Mouse (Mus musculus): ENCODE measurements at regions not wholly inside any gene's neighbourhood (a gene's known extent, or its start where the extent isn't known, plus 50 kb on each side); places are given as distances from the start of the nearest gene placed in this dataset.
A peak's percentile ranks its signal among the peaks of the same experiment; 100 is the strongest.

DNA sequence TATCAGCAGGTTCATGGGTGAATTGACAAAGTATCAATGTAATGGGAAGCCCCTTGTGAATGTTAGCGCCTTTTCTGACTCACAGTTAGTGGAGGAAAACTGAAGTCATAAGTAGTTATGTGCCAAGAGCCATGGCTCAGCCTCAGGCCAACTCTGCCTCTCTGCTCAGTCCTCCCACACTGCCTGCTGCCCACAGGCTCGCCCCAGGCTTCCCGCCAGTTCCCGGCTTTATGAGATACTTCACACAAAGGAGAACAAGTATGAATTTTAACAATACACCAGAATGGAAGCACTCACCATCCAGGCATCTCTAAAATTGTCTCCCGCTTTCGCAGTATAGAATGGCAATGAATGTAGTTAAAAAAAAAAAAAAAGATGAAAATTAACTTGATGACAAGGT is 176.1 kb upstream of the Nsun2 start:
- no peak overlapping the region for H3K9ac ChIP-seq (ENCODE audit: low read length)
- WGBS = 83% methylated on average over 6 of the region's 6 CpGs
- no peak overlapping the region for H3K4me3 ChIP-seq (ENCODE audit: low read length)

DNA sequence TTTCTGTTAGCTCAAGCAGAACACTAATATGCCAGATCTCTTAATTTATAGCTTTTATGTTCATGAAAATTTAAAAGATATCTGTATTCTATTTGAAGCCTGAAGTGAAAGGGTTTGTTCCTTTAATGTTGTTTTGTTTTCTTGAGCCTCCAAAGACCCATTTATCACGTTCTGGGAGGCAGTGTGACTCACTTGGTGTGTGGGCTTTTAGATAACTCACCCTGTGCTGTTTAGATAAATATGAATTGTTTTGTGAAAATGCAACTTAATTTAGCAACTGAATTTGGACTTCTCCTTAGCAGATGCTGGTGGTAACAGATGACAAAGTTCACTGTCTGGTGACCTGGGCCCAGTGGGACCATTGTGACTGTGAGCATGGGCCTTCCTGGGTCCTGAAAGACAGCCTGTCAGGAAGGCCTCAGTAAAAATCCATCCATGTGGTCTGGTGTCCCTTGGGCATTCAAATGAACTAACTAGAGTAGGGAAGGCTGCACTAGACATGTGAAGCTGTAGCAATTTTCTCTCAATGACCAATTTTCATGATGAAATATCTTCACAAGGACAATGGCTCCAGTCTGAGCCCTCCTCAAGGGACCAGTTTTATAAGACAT is 167.6 kb upstream of the Nsun2 start:
- H3K9me3 ChIP-seq (replicated peaks; ENCODE audit: control insufficient read depth, low read length) = 0 out of 2 replicates have a peak, but pooled peaks cover 7% of the 10 kb centered on the region
- 17% methylated on average over 1 of the region's 1 CpGs for WGBS

More for the DNA sequence above, 176.1 kb upstream of the Nsun2 start:
- no peaks in the 10 kb centered on the region for H3K9me3 ChIP-seq (replicated peaks; ENCODE audit: control insufficient read depth, low read length)
- no peak for ATAC-seq (replicated peaks; ENCODE audit: extremely low read depth, insufficient read depth, low FRiP score)
- H3K4me2 ChIP-seq (ENCODE audit: low read depth, low read length) = no peak overlapping the region
- no peaks in the 10 kb centered on the region for H3K27me3 ChIP-seq (ENCODE audit: control insufficient read depth, insufficient read depth, low read length)
- no peak overlapping the region for H3K27ac ChIP-seq (ENCODE audit: low read length)
- H3K36me3 ChIP-seq (ENCODE audit: control insufficient read depth, insufficient read depth) = no peaks in the 10 kb centered on the region
- no peaks in the 10 kb centered on the region for H3K4me1 ChIP-seq (ENCODE audit: control insufficient read depth, insufficient read depth, low read length)

DNA sequence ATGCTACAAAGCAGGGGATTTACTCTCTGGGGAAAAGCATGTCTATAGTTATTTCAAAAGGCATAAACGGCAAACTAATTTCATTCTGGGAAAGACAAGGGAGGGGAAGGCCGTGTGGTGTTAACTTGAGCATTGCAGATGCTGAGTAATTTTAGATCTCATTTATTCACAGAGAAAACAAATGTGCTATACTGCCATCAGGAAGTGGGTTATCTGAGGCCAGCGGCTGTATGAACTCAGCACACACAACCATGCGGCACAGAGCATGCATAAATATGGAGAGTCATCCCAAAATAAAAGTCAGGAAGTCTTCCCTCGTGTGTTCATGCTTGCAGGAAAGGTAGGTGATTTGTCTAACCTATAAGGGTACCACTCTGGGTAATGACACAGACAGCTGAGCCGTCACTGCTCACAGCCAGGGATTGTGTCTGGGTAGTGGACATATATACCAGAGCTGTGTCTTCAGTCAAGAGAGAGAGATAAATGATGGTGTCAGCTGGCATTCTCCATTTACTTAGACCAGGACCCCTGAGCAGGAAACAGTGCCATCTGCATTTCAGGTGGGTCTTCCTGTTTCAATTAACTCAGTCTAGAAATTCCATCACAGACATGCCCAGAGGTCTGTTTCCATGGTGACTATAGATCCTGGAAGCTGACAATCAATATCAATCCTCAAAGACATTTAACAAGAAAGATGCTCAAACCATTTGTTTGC is 160.3 kb upstream of the Nsun2 start:
- no peaks in the 10 kb centered on the region for H3K36me3 ChIP-seq (ENCODE audit: control insufficient read depth, insufficient read depth)
- H3K4me2 ChIP-seq (ENCODE audit: low read depth, low read length) = no peak overlapping the region
- no peak overlapping the region for H3K27ac ChIP-seq (ENCODE audit: low read length)
- no peak overlapping the region for H3K9ac ChIP-seq (ENCODE audit: low read length)
- H3K9me3 ChIP-seq (replicated peaks; ENCODE audit: control insufficient read depth, low read length) = 0 out of 2 replicates have a peak, but pooled peaks cover 3% of the 10 kb centered on the region
- no peaks in the 10 kb centered on the region for H3K4me1 ChIP-seq (ENCODE audit: control insufficient read depth, insufficient read depth, low read length)
- H3K27me3 ChIP-seq (ENCODE audit: control insufficient read depth, insufficient read depth, low read length) = no peaks in the 10 kb centered on the region
- ATAC-seq (replicated peaks; ENCODE audit: extremely low read depth, insufficient read depth, low FRiP score) = no peak
- no peak overlapping the region for H3K4me3 ChIP-seq (ENCODE audit: low read length)
- WGBS = 59% methylated on average over 6 of the region's 6 CpGs

More for the DNA sequence above, 167.6 kb upstream of the Nsun2 start:
- no peaks in the 10 kb centered on the region for H3K4me1 ChIP-seq (ENCODE audit: control insufficient read depth, insufficient read depth, low read length)
- no peaks in the 10 kb centered on the region for H3K36me3 ChIP-seq (ENCODE audit: control insufficient read depth, insufficient read depth)
- H3K27me3 ChIP-seq (ENCODE audit: control insufficient read depth, insufficient read depth, low read length) = no peaks in the 10 kb centered on the region
- no peak overlapping the region for H3K27ac ChIP-seq (ENCODE audit: low read length)
- H3K9ac ChIP-seq (ENCODE audit: low read length) = no peak overlapping the region
- no peak for ATAC-seq (replicated peaks; ENCODE audit: extremely low read depth, insufficient read depth, low FRiP score)
- H3K4me2 ChIP-seq (ENCODE audit: low read depth, low read length) = no peak overlapping the region
- no peak overlapping the region for H3K4me3 ChIP-seq (ENCODE audit: low read length)

DNA sequence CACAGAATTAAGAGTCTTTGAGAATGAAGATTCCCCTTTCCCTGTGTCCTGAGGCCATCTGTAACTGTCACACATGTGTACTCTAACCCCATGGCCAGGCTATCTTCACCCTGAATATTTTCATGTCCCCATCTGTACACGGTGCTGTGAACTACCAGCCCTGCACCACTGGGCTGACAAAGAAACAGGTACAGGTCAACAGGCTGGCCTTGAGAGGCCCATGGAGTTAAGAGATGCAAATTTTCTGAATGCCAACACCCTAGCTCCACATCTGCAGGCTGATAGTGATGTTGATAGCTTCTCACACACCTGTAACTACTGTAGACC is 159.8 kb upstream of the Nsun2 start:
- H3K4me2 ChIP-seq (ENCODE audit: low read depth, low read length) = no peak overlapping the region
- H3K9ac ChIP-seq (ENCODE audit: low read length) = no peak overlapping the region
- 64% methylated on average over 1 of the region's 1 CpGs for WGBS
- H3K4me1 ChIP-seq (ENCODE audit: control insufficient read depth, insufficient read depth, low read length) = no peaks in the 10 kb centered on the region
- no peaks in the 10 kb centered on the region for H3K36me3 ChIP-seq (ENCODE audit: control insufficient read depth, insufficient read depth)
- ATAC-seq (replicated peaks; ENCODE audit: extremely low read depth, insufficient read depth, low FRiP score) = no peak
- H3K27ac ChIP-seq (ENCODE audit: low read length) = no peak overlapping the region
- H3K4me3 ChIP-seq (ENCODE audit: low read length) = no peak overlapping the region
- H3K9me3 ChIP-seq (replicated peaks; ENCODE audit: control insufficient read depth, low read length) = 0 out of 2 replicates have a peak, but pooled peaks cover 1% of the 10 kb centered on the region
- no peaks in the 10 kb centered on the region for H3K27me3 ChIP-seq (ENCODE audit: control insufficient read depth, insufficient read depth, low read length)

DNA sequence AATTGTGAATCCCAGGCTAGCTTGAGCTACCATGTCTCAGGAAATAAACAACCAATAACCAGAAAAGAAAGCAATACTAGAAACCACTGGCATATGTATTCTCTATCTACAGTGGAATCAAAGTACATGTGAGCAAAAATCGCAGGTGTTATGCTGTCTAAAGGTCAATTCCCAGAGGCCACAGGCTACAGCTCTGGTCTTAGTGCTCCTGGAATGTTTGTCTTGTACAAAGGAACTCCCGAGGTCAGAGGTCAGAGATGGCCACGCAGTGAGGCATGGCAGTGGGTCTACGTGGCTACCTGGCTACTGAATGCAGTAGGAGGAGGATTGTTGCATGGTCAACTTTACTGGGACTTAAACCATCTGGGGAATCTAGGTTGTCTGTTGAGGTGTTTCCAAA is 153.1 kb upstream of the Nsun2 start:
- H3K9ac ChIP-seq (ENCODE audit: low read length) = no peak overlapping the region
- no peak overlapping the region for H3K4me2 ChIP-seq (ENCODE audit: low read depth, low read length)
- WGBS = 63% methylated on average over 4 of the region's 4 CpGs
- H3K27ac ChIP-seq (ENCODE audit: low read length) = no peak overlapping the region
- no peaks in the 10 kb centered on the region for H3K36me3 ChIP-seq (ENCODE audit: control insufficient read depth, insufficient read depth)
- ATAC-seq (replicated peaks; ENCODE audit: extremely low read depth, insufficient read depth, low FRiP score) = no peak
- no peaks in the 10 kb centered on the region for H3K4me1 ChIP-seq (ENCODE audit: control insufficient read depth, insufficient read depth, low read length)
- no peaks in the 10 kb centered on the region for H3K27me3 ChIP-seq (ENCODE audit: control insufficient read depth, insufficient read depth, low read length)
- H3K9me3 ChIP-seq (replicated peaks; ENCODE audit: control insufficient read depth, low read length) = no peaks in the 10 kb centered on the region
- H3K4me3 ChIP-seq (ENCODE audit: low read length) = no peak overlapping the region

DNA sequence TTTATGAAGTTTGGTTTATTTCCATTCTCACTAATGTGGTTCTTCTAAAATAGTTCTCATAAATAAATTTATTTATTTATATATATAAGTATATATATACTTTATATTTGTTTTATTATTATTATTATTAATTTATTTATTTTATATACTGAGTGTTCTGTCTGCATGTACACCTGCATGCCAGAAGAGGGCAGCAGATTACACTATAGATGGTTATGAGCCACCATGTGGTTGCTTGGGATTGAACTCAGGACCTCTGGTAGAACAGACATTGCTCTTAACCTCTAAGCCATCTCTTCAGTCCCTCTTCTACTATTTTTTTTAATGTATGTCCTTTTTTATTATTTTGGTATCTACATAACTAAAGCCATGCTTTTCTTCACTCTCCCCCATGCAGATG is 148.8 kb upstream of the Nsun2 start:
- no peak overlapping the region for H3K9ac ChIP-seq (ENCODE audit: low read length)

DNA sequence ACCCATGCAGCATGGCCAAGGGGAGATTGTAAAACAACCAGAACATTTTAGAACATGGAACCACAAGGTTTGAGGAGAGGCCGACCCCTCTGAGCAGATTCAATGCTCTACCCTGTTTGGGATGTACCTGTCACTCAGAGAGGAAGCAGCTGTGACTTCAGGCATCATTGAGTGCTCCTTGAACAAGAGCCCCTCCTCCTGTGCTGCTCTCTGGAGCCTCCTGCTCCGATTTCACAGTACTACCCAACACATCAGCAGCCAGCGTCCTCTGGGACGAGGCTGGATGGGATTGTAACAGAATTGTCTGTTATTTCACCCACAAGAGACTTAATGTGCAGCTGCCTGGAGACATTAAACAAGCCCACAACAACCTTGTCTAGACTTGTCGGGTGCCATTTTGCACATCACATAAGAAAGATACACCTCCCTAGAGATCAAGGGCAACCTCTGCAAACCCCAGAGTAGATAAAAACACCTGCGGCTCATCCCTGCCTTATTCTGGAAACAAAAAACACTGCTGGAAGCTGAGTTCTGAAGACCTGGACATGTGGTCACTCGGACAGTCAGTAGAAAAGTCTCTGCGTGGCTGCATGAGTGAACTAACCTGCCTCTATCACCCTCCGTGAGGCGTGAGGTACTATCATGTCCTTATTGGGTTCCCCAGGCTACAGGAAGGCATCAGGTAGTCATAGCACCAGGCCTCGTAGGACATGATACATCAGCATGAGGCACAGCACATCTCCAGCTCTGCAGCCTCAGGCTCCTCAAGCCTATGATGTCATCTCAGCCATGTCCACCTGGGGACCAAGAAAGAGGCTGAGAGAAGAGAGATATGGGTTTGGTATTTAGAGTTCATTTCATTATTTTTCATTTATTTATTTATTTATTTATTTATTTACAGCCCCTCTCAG is 140.4 kb upstream of the Nsun2 start:
- no peak overlapping the region for H3K4me2 ChIP-seq (ENCODE audit: low read depth, low read length)
- no peaks in the 10 kb centered on the region for H3K9me3 ChIP-seq (replicated peaks; ENCODE audit: control insufficient read depth, low read length)
- 81% methylated on average over 11 of the region's 11 CpGs for WGBS
- H3K36me3 ChIP-seq (ENCODE audit: control insufficient read depth, insufficient read depth) = no peaks in the 10 kb centered on the region
- peak; percentile 52 for ATAC-seq (replicated peaks; ENCODE audit: extremely low read depth, insufficient read depth, low FRiP score)
- H3K27me3 ChIP-seq (ENCODE audit: control insufficient read depth, insufficient read depth, low read length) = no peaks in the 10 kb centered on the region
- H3K4me1 ChIP-seq (ENCODE audit: control insufficient read depth, insufficient read depth, low read length) = no peaks in the 10 kb centered on the region
- H3K9ac ChIP-seq (ENCODE audit: low read length) = no peak overlapping the region
- no peak overlapping the region for H3K4me3 ChIP-seq (ENCODE audit: low read length)
- H3K27ac ChIP-seq (ENCODE audit: low read length) = no peak overlapping the region

More for the DNA sequence above, 148.8 kb upstream of the Nsun2 start:
- no peaks in the 10 kb centered on the region for H3K36me3 ChIP-seq (ENCODE audit: control insufficient read depth, insufficient read depth)
- ATAC-seq (replicated peaks; ENCODE audit: extremely low read depth, insufficient read depth, low FRiP score) = no peak
- H3K9me3 ChIP-seq (replicated peaks; ENCODE audit: control insufficient read depth, low read length) = no peaks in the 10 kb centered on the region
- no peak overlapping the region for H3K4me2 ChIP-seq (ENCODE audit: low read depth, low read length)
- no peak overlapping the region for H3K4me3 ChIP-seq (ENCODE audit: low read length)
- no peaks in the 10 kb centered on the region for H3K4me1 ChIP-seq (ENCODE audit: control insufficient read depth, insufficient read depth, low read length)
- H3K27me3 ChIP-seq (ENCODE audit: control insufficient read depth, insufficient read depth, low read length) = no peaks in the 10 kb centered on the region
- no peak overlapping the region for H3K27ac ChIP-seq (ENCODE audit: low read length)

DNA sequence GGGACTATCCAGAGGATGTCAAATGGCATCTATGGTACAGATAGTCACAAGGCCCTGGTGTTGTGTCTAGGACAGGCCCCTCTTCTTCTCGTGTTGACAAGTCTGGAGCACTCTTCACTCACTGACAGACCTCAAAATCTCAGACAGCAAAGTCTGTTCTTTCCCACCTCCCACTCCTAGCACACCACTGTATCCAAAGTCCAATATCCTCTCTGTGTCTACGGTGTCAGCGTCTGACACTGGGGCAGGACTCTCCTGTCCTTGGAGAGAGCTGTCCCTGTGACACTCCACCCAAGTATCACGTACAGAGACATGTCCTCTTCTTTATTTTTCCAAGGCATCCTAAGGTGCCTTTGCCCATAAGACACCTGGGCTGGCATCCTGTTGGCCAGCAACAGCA is 139.0 kb upstream of the Nsun2 start:
- Histone ChIP-seq H3K36me3 (ENCODE audit: control insufficient read depth, insufficient read depth) (no peaks in the 10 kb centered on the region), H3K27me3 (ENCODE audit: control insufficient read depth, insufficient read depth, low read length) (no peaks in the 10 kb centered on the region), H3K4me1 (ENCODE audit: control insufficient read depth, insufficient read depth, low read length) (no peaks in the 10 kb centered on the region), H3K9ac (ENCODE audit: low read length) (no peak overlapping the region), H3K4me3 (ENCODE audit: low read length) (no peak overlapping the region), H3K4me2 (ENCODE audit: low read depth, low read length) (no peak overlapping the region), H3K9me3 (replicated peaks; ENCODE audit: control insufficient read depth, low read length) (no peaks in the 10 kb centered on the region), H3K27ac (ENCODE audit: low read length) (no peak overlapping the region)
- WGBS = 69% methylated on average over 4 of the region's 4 CpGs
- no peak for ATAC-seq (replicated peaks; ENCODE audit: extremely low read depth, insufficient read depth, low FRiP score)

DNA sequence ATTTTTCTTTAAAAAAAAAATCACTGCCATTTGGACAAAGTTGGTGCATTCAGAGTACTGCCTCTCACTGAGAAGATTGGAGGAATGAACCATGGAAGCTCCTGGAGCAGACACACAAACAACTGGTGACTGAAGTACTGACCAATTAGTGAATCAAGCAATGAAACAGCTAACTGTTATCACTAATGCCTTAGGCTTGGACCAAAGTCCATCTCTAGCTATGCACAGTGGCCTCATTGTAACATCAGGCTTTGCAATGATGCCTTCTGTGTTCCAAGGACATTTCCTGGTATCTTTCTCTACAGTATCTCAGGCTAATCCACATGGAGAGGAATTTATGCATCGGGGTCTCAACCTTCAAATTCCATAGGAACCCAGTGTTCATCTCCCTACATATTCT is 123.2 kb upstream of the Nsun2 start:
- no peak overlapping the region for H3K27ac ChIP-seq (ENCODE audit: low read length)
- H3K4me3 ChIP-seq (ENCODE audit: low read length) = no peak overlapping the region
- H3K4me1 ChIP-seq (ENCODE audit: control insufficient read depth, insufficient read depth, low read length) = no peaks in the 10 kb centered on the region
- H3K9ac ChIP-seq (ENCODE audit: low read length) = no peak overlapping the region
- peaks cover 6% of the 10 kb centered on the region; the same call in 1 of the 2 replicates for H3K9me3 ChIP-seq (replicated peaks; ENCODE audit: control insufficient read depth, low read length)
- H3K4me2 ChIP-seq (ENCODE audit: low read depth, low read length) = no peak overlapping the region
- no peaks in the 10 kb centered on the region for H3K36me3 ChIP-seq (ENCODE audit: control insufficient read depth, insufficient read depth)
- H3K27me3 ChIP-seq (ENCODE audit: control insufficient read depth, insufficient read depth, low read length) = no peaks in the 10 kb centered on the region
- no peak for ATAC-seq (replicated peaks; ENCODE audit: extremely low read depth, insufficient read depth, low FRiP score)
- 75% methylated on average over 1 of the region's 1 CpGs for WGBS
